Mouse (Mus musculus) hindbrain, embryonic 13.5 days (tissue): ENCODE results near the gene Ube2s. TPM values are rescaled to one million over a fixed set of nuclear protein-coding genes. Genes with fewer than 3 reads are reported as not detected.

Source experiments
- ATAC-seq: fragments of 200-750 bp; cut with Nextera tagmentation; 2 replicates; pipeline ENCODE4 v1.8.0; 2017; ENCODE audit warnings: moderate TSS enrichment; ENCODE audit not compliant: low FRiP score
- H3K27ac ChIP-seq: fragments of 300-500 bp; sonication (generic); 2 replicates; pipeline ENCODE4 v1.5.1; 2015; ENCODE audit warnings: inconsistent platforms, mild to moderate bottlenecking, moderate library complexity
- H3K27me3 ChIP-seq: fragments of 300-500 bp; sonication (generic); 2 replicates; pipeline ENCODE4 v1.6.1; 2015; ENCODE audit warnings: mild to moderate bottlenecking, inconsistent platforms
- H3K36me3 ChIP-seq: fragments of 300-500 bp; sonication (generic); 2 replicates; pipeline ENCODE4 v1.6.1; 2015; ENCODE audit warnings: mild to moderate bottlenecking, inconsistent platforms
- H3K4me1 ChIP-seq: fragments of 300-500 bp; sonication (generic); replicated peaks from 2 replicates; pipeline ENCODE4 v1.6.1; 2015; ENCODE audit warnings: inconsistent platforms
- H3K4me2 ChIP-seq: fragments of 300-500 bp; sonication (generic); 2 replicates; pipeline ENCODE4 v1.6.1; 2015; ENCODE audit warnings: inconsistent platforms, mild to moderate bottlenecking, moderate library complexity
- H3K4me3 ChIP-seq: fragments of 300-500 bp; sonication (generic); 2 replicates; pipeline ENCODE4 v1.5.1; 2015; ENCODE audit warnings: mild to moderate bottlenecking, inconsistent platforms
- H3K9ac ChIP-seq: fragments of 300-500 bp; sonication (generic); 2 replicates; pipeline ENCODE4 v1.6.1; 2015; ENCODE audit warnings: mild to moderate bottlenecking, inconsistent platforms
- H3K9me3 ChIP-seq: fragments of 300-500 bp; sonication (generic); 2 replicates; pipeline ENCODE4 v1.6.1; 2016; ENCODE audit warnings: inconsistent platforms
- WGBS: fragments of 180-500 bp; shearing (Covaris S2); methylation state at CpG from one replicate; pipeline ENCODE4 v1.1.7; 2015; 5-methylcytosine and 5-hydroxymethylcytosine counted together
- polyA plus RNA-seq: library from polyadenylated mRNA; unstranded; fragments of >200 nt; fragmentation: Nextera tagmentation; extraction: Ambion mirVana; gene quantifications from 2 replicates; pipeline ENCODE4 v1.2.1, GENCODE M21; 2015

Gene Ube2s
- polyA plus RNA-seq, 1 experiment from 2014 or later = 252 TPM

DNA sequence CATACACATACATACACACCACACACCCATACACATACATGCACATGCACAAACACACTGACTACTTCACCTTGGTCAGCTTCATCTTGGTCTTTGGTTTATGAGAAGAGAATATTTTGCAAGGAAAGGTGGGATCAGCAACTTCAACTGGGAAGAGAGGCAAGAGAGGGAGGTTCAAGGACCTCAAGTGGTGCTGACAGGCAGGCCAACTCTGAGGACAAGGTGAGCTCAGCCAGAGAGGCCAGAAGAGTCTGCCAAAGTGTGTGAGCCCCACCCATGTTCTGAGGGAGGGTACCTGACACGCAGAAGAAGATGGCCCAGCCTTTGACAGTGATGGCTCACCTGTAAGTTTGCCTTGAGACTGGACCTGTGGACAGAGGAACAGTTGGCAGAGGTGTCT lies 52.7 kb downstream of the Ube2s start:
- Histone ChIP-seq H3K27me3 (no peaks in the 10 kb centered on the region), H3K27ac (no peak overlapping the region), H3K4me3 (no peak overlapping the region), H3K36me3 (no peaks in the 10 kb centered on the region), H3K9ac (no peak overlapping the region), H3K4me1 (no peaks in the 10 kb centered on the region), H3K4me2 (no peak overlapping the region), H3K9me3 (no peaks in the 10 kb centered on the region)
- 50% methylated on average over 1 of the region's 1 CpGs for WGBS
- ATAC-seq = no peak

DNA sequence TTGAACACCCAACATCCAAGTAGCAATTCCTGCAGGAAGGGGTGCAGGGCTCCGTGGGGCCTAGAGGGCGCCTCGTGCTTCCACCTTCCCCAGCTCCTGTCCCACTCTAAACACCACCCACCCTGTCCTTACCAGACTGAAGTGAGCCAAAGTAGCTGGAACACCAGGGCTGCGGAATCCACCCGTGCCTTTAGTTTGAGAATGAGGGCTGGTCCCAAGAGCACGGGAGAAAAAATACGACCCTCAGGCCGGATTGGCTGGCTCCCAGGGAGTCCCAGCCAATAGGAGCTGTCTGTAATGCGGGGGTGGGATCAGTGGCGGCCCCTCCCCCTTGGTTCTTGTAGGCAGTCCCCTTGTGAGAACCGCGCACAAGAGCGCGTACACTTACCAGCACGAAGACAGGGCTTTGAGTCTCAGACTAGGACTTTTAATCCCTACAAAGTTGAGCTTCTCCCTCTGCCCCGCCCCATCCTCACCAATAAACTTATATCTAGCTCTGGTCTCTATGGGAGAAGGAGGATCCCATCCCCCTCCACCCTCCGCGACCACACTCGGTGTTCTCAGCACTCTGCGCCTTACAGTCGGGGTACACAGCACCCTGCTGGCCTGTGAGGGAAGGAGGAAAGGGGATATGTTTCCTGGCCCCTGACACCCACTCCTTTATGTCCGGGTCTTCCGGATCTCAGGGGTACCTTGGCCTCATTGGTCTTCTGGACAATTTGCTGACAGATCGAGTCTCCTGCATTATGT lies 59.4 kb downstream of the Ube2s start, which contains the start of gene Cox6b2:
Gene Cox6b2 (minus strand): TSS at position 274 of the 750 bp plus-strand sequence.
- peak; percentile 93 for ATAC-seq
- Histone ChIP-seq H3K9me3 (no peaks in the 10 kb centered on the region), H3K27me3 (0 out of 2 replicates have a peak, but pooled peaks cover 17% of the 10 kb centered on the region)

DNA sequence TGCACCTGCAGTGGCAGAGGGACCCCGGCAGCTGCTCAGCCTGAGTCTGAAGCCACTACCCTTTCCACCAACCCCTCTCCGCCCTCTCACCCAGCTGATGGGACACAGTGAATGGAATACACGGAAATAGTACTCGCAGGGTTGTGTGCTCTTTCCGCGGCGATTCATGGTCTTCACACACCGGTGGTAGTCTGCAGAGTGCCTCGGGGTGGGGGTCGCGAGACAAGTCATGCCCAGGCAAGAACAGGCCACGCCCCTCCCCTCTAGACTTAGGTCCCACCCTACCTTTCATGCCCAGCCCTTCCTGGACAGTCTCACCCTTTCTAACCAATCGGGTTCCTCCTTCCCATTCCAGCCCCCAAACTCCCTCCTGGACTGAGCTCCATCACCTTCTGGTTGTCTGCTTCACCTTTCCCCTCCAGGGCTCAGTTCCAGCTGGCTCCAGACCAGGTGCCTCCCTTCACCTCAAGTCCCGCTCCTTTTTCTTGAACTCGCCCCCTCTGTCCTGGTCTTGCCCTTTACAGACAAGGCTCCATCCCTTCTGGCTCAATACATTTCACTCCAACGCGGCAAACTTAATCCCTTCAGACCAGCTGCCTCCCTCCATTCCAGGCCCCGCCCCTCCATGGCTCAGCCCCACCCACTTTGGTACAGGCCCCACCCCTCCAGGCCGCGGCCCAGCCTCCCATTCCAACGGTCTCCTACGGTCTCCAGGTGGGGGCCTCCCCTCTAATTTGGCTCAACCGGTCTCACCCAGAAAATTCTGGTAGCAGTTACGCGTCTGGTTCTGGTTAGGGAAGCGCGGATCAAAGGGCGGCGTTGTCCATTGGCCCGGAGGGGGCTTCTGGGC lies 60.2 kb downstream of the Ube2s start:
- H3K9me3 ChIP-seq = no peaks in the 10 kb centered on the region
- 0 out of 2 replicates have a peak, but pooled peaks cover 17% of the 10 kb centered on the region for H3K27me3 ChIP-seq
- H3K4me3 ChIP-seq = peak overlapping the region; percentile 33
- H3K36me3 ChIP-seq = peaks cover 8% of the 10 kb centered on the region
- H3K4me2 ChIP-seq = peak overlapping the region; percentile 51
- peak; percentile 78 for ATAC-seq
- WGBS = 3% methylated on average over 30 of the region's 30 CpGs
- peak overlapping the region; percentile 43; the same call in 1 of the 2 replicates for H3K9ac ChIP-seq
- H3K4me1 ChIP-seq = peaks cover 22% of the 10 kb centered on the region
- no peak overlapping the region for H3K27ac ChIP-seq

More for the DNA sequence above, 59.4 kb downstream of the Ube2s start, which contains the start of gene Cox6b2:
- Histone ChIP-seq H3K4me1 (peaks cover 22% of the 10 kb centered on the region), H3K4me2 (peak within 1 kb of the TSS; percentile 51), H3K27ac (no peak within 1 kb of the TSS), H3K36me3 (0 out of 2 replicates have a peak, but pooled peaks cover 4% of the 10 kb centered on the region), H3K4me3 (peak within 1 kb of the TSS; percentile 33), H3K9ac (peak within 1 kb of the TSS; percentile 43; the same call in 1 of the 2 replicates)
- 4% methylated on average over 24 of the region's 24 CpGs for WGBS

GRCm38 (mm10) chr7:4749169-4749568 lies 63.2 kb downstream of the Ube2s start:
- ATAC-seq = no peak
- Histone ChIP-seq H3K36me3 (peaks cover 36% of the 10 kb centered on the region), H3K9ac (no peak overlapping the region)

DNA sequence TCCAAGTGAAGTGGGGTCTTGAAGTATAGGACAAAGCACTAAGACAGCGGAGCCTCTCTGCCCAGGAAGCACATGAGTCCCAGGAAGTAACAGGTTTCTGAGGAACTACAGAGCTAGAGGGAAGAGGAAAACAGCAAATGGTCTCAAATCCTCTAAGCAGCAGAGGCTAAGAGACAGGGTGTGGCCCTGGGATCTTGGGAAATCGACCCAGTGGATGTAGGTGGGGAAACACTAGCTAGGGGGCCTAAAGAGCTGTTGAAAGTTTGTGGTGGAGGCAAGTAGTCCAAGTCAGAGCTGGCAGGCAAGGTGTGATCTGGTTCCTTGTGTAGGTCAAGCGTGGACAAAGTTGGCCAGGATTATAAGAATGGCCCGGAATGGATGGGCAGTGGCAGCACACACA lies 64.1 kb downstream of the Ube2s start:
- Histone ChIP-seq H3K4me3 (no peak overlapping the region), H3K27ac (no peak overlapping the region), H3K9ac (no peak overlapping the region), H3K4me1 (peaks cover 45% of the 10 kb centered on the region), H3K36me3 (peaks cover 43% of the 10 kb centered on the region), H3K9me3 (no peaks in the 10 kb centered on the region), H3K4me2 (no peak overlapping the region), H3K27me3 (0 out of 2 replicates have a peak, but pooled peaks cover 12% of the 10 kb centered on the region)
- no peak for ATAC-seq
- WGBS = 82% methylated on average over 4 of the region's 4 CpGs

More at GRCm38 (mm10) chr7:4749169-4749568, 63.2 kb downstream of the Ube2s start:
- Histone ChIP-seq H3K27ac (no peak overlapping the region), H3K4me2 (no peak overlapping the region), H3K9me3 (no peaks in the 10 kb centered on the region), H3K27me3 (0 out of 2 replicates have a peak, but pooled peaks cover 17% of the 10 kb centered on the region), H3K4me3 (no peak overlapping the region), H3K4me1 (peaks cover 41% of the 10 kb centered on the region)
- 91% methylated on average over 2 of the region's 2 CpGs for WGBS

DNA sequence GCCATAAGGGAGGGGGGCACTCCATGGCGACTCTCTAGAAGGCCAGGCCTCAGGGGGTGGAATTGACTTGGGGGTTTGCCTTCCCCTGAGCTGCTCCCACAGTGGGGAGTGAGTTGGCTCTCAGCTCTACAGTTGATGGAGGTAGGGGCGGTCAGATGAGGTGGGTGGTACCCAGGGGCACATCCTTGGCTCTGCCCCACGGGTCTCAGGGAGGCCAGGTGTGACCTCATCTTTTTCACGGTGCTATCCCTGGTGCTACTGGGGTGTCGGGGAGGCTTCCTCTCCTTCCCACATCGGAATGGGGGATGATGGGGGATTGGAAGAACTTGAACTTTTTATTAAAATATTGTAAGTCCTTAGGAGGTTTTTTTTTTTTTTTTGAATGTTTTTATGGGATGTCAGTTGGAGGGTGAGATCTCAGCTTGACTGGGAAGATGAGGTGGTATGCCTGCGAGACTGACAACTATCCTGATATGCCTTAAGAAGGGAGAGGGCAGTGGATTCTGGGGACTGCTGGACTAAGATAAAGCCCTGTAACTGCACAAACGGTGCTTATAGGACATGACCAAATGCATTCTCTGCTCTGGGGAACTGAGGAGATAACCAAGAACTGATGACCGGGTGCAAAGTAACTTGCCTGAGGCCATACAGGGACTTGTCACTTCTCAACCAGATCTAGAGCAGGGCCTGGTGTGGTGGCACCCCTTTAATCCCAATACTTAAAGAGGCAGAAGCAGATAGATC lies 65.1 kb downstream of the Ube2s start:
- 0 out of 2 replicates have a peak, but pooled peaks cover 9% of the 10 kb centered on the region for H3K27me3 ChIP-seq
- H3K9ac ChIP-seq = 0 out of 2 replicates have a peak overlapping the region, but pooled peaks have one; percentile 15
- H3K9me3 ChIP-seq = no peaks in the 10 kb centered on the region
- H3K4me3 ChIP-seq = no peak overlapping the region
- no peak overlapping the region for H3K27ac ChIP-seq
- peaks cover 53% of the 10 kb centered on the region for H3K36me3 ChIP-seq
- H3K4me1 ChIP-seq = peaks cover 45% of the 10 kb centered on the region
- H3K4me2 ChIP-seq = no peak overlapping the region
- ATAC-seq = no peak
- 79% methylated on average over 9 of the region's 9 CpGs for whole genome bisulfite sequencing

GRCm38 (mm10) chr7:4746326-4746980 lies 65.9 kb downstream of the Ube2s start:
- H3K9ac ChIP-seq = peak overlapping the region; percentile 15; the same call in 1 of the 2 replicates

DNA sequence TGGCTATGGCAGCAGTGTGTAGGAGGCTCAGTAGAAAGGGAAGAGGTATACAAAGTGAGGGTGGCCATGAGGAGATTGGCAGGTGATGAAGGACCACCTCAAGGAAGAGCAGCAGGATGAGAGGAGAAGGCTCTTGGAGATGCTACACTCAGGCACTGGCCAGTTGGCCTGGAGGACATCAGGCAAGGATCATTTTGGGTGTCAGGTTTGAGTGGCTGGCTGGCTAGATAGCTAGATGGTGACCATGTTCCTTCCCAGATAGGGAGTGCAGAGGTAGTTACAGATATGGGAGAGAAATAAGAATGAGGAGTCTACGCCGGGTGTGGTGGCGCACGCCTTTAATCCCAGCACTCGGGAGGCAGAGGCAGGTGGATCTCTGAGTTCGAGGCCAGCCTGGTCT lies 67.5 kb downstream of the Ube2s start:
- no peak for ATAC-seq
- 97% methylated on average over 6 of the region's 6 CpGs for WGBS
- H3K27me3 ChIP-seq = no peaks in the 10 kb centered on the region

More at GRCm38 (mm10) chr7:4746326-4746980, 65.9 kb downstream of the Ube2s start:
- peaks cover 53% of the 10 kb centered on the region for H3K36me3 ChIP-seq
- H3K4me3 ChIP-seq = no peak overlapping the region
- no peaks in the 10 kb centered on the region for H3K9me3 ChIP-seq
- ATAC-seq = no peak
- H3K4me2 ChIP-seq = no peak overlapping the region
- 0 out of 2 replicates have a peak, but pooled peaks cover 4% of the 10 kb centered on the region for H3K27me3 ChIP-seq
- no peak overlapping the region for H3K27ac ChIP-seq
- H3K4me1 ChIP-seq = peaks cover 45% of the 10 kb centered on the region
- 82% methylated on average over 22 of the region's 22 CpGs for WGBS

More for the DNA sequence above, 67.5 kb downstream of the Ube2s start:
- no peak overlapping the region for H3K4me2 ChIP-seq
- H3K36me3 ChIP-seq = peaks cover 53% of the 10 kb centered on the region
- H3K9me3 ChIP-seq = no peaks in the 10 kb centered on the region
- H3K27ac ChIP-seq = no peak overlapping the region
- peaks cover 54% of the 10 kb centered on the region for H3K4me1 ChIP-seq
- no peak overlapping the region for H3K9ac ChIP-seq
- H3K4me3 ChIP-seq = no peak overlapping the region

Other genes starting within 250 kb of the Ube2s start
- gene Ptprh, start 208.5 kb downstream of the Ube2s start, polyA plus RNA-seq = 0.71 and 0.97 TPM in 2 replicates
- 3.5 and 3.8 TPM in 2 replicates for gene Tmem86b, start 181.2 kb downstream of the Ube2s start, polyA plus RNA-seq
- gene Ppp6r1, start 153.6 kb downstream of the Ube2s start, polyA plus RNA-seq = 9.7 and 12.4 TPM in 2 replicates
- 128 and 137 TPM in 2 replicates for gene Hspbp1, start 127.5 kb downstream of the Ube2s start, polyA plus RNA-seq
- 7.2 and 7.5 TPM in 2 replicates for gene Brsk1, start 122.0 kb downstream of the Ube2s start, polyA plus RNA-seq
- 0.12 and 0.19 TPM in 2 replicates for gene Tmem150b, start 87.3 kb downstream of the Ube2s start, polyA plus RNA-seq
- gene Kmt5c, start 72.5 kb downstream of the Ube2s start, polyA plus RNA-seq = 79.4 and 86.8 TPM in 2 replicates
- 16.4 and 21.1 TPM in 2 replicates for gene Cox6b2, start 59.5 kb downstream of the Ube2s start, polyA plus RNA-seq
- not detected in 2 replicates for gene Fam71e2, start 41.3 kb downstream of the Ube2s start, polyA plus RNA-seq
- gene Il11, start 29.7 kb downstream of the Ube2s start, polyA plus RNA-seq = 0.38 and 0.56 TPM in 2 replicates
- gene Tmem190, start 29.7 kb downstream of the Ube2s start, polyA plus RNA-seq = not detected in 2 replicates
- gene Tmem238, start 22.9 kb downstream of the Ube2s start, polyA plus RNA-seq = 2.5 and 3.5 TPM in 2 replicates
- 239 and 250 TPM in 2 replicates for gene Rpl28, start 19.7 kb downstream of the Ube2s start, polyA plus RNA-seq
- 10.9 and 11.6 TPM in 2 replicates for gene Shisa7, start 32.1 kb upstream of the Ube2s start, polyA plus RNA-seq
- 3.9 and 4.9 TPM in 2 replicates for gene Isoc2b, start 57.7 kb upstream of the Ube2s start, polyA plus RNA-seq
- 0.75 and 0.78 TPM in 2 replicates for gene Isoc2a, start 64.6 kb upstream of the Ube2s start, polyA plus RNA-seq
- gene Gm36210, start 93.9 kb upstream of the Ube2s start, polyA plus RNA-seq = 0.26 and 0.45 TPM in 2 replicates
- 3.6 and 4.9 TPM in 2 replicates for gene Zfp628, start 102.6 kb upstream of the Ube2s start, polyA plus RNA-seq
- 25.4 and 27.7 TPM in 2 replicates for gene Nat14, start 109.4 kb upstream of the Ube2s start, polyA plus RNA-seq
- gene Ssc5d, start 113.2 kb upstream of the Ube2s start, polyA plus RNA-seq = 0.73 and 1.3 TPM in 2 replicates
- gene Sbk2, start 151.8 kb upstream of the Ube2s start, polyA plus RNA-seq = 0.25 TPM in 1 of 2 replicates, not detected in the other
- gene Sbk3, start 158.6 kb upstream of the Ube2s start, polyA plus RNA-seq = 0.19 and 0.49 TPM in 2 replicates
- gene Zfp579, start 183.6 kb upstream of the Ube2s start, polyA plus RNA-seq = 53.6 and 59.9 TPM in 2 replicates
- 7.9 and 9.2 TPM in 2 replicates for gene Zfp524, start 201.8 kb upstream of the Ube2s start, polyA plus RNA-seq
- 37.7 and 41.9 TPM in 2 replicates for gene Fiz1, start 202.1 kb upstream of the Ube2s start, polyA plus RNA-seq
- gene Gm44973, start 202.9 kb upstream of the Ube2s start, polyA plus RNA-seq = 1.4 and 1.8 TPM in 2 replicates
- 5.8 and 6.0 TPM in 2 replicates for gene Zfp865, start 207.8 kb upstream of the Ube2s start, polyA plus RNA-seq
- 38.7 and 43.5 TPM in 2 replicates for gene Ccdc106, start 208.0 kb upstream of the Ube2s start, polyA plus RNA-seq
- gene 4632433K11Rik, start 221.5 kb upstream of the Ube2s start, polyA plus RNA-seq = not detected in 2 replicates
- gene Zfp784, start 225.9 kb upstream of the Ube2s start, polyA plus RNA-seq = 7.8 and 9.8 TPM in 2 replicates
- 67.2 and 69.7 TPM in 2 replicates for gene Zfp580, start 238.9 kb upstream of the Ube2s start, polyA plus RNA-seq
- 112 and 114 TPM in 2 replicates for gene U2af2, start 249.6 kb upstream of the Ube2s start, polyA plus RNA-seq